Mouse (Mus musculus) MEL (cell line): ENCODE results near the gene Ghr. TPM values are rescaled to one million over a fixed set of nuclear protein-coding genes. Genes with fewer than 3 reads are reported as not detected.

ENCODE experiments used
- DNase-seq: peaks from one replicate; pipeline ENCODE4 v3.0.0; 2011; ENCODE audit warnings: low read depth, low spot score
- H3K27ac ChIP-seq: 2 replicates; pipeline ENCODE4 v1.5.1; 2012; ENCODE audit warnings: low read depth, mild to moderate bottlenecking, control low read depth, low read length, moderate library complexity; ENCODE audit not compliant: control insufficient read depth
- H3K27me3 ChIP-seq, 2 experiments: fragments of 150-350 bp in 1 of 2; sonication (generic) in 1 of 2; 2 replicates each; pipeline ENCODE4 v1.6.1; 2012; ENCODE audit warnings: low read length in 2 of 2, mild to moderate bottlenecking in 2 of 2, improper control_type of control experiment in 1 of 2, moderate library complexity in 1 of 2; ENCODE audit not compliant: insufficient read depth in 2 of 2, control insufficient read depth in 1 of 2
- H3K36me3 ChIP-seq, 2 experiments: 2 replicates each; pipeline ENCODE4 v1.6.1; 2012 to 2014; ENCODE audit warnings: low read length in 2 of 2, improper control_type of control experiment in 1 of 2, inconsistent platforms in 1 of 2, mild to moderate bottlenecking in 1 of 2; ENCODE audit not compliant: insufficient read depth in 2 of 2, control insufficient read depth in 1 of 2
- H3K4me1 ChIP-seq, 2 experiments: fragments of 150-350 bp in 1 of 2; sonication (generic) in 1 of 2; 2 replicates each; pipeline ENCODE4 v1.6.1; 2012; ENCODE audit warnings: low read length in 2 of 2, improper control_type of control experiment in 1 of 2, mild to moderate bottlenecking in 1 of 2; ENCODE audit not compliant: insufficient read depth in 2 of 2, control insufficient read depth in 1 of 2
- H3K4me3 ChIP-seq, 2 experiments: fragments of 150-350 bp in 1 of 2; sonication (generic) in 1 of 2; 2 replicates each; pipeline ENCODE4 v1.5.1; 2012; ENCODE audit warnings: low read depth in 2 of 2, low read length in 2 of 2, mild to moderate bottlenecking in 2 of 2, moderate library complexity in 2 of 2, control low read depth in 1 of 2, improper control_type of control experiment in 1 of 2; ENCODE audit not compliant: control insufficient read depth in 1 of 2, insufficient read depth in 1 of 2
- H3K79me2 ChIP-seq: 2 replicates; pipeline ENCODE4 v1.6.1; 2012; ENCODE audit warnings: mild to moderate bottlenecking, low read length, moderate library complexity; ENCODE audit not compliant: control insufficient read depth, poor library complexity, insufficient read depth
- H3K9ac ChIP-seq: 2 replicates; pipeline ENCODE4 v1.6.1; 2012; ENCODE audit warnings: low read depth, mild to moderate bottlenecking, control low read depth, low read length, moderate library complexity; ENCODE audit not compliant: control insufficient read depth, poor library complexity, severe bottlenecking
- H3K9me3 ChIP-seq: fragments of 150-350 bp; sonication (generic); replicated peaks from 2 replicates; pipeline ENCODE4 v1.6.1; 2012; ENCODE audit warnings: mild to moderate bottlenecking, low read length, improper control_type of control experiment, moderate library complexity; ENCODE audit not compliant: insufficient read depth
- CHD1 ChIP-seq: IDR thresholded peaks from 2 replicates; pipeline ENCODE4 v1.6.1; 2012; ENCODE audit warnings: low read depth, mild to moderate bottlenecking, inconsistent platforms, low read length, improper control_type of control experiment
- CHD2 ChIP-seq: IDR thresholded peaks from 2 replicates; pipeline ENCODE4 v1.6.1; 2011; ENCODE audit warnings: low read length, improper control_type of control experiment
- CTCF ChIP-seq, 3 experiments: IDR thresholded peaks in 2 of 3; conservative IDR thresholded peaks in 1 of 3; 2 replicates each; pipeline ENCODE4 v1.5.1; 2011 to 2012; ENCODE audit warnings: low read length in 3 of 3, low read depth in 2 of 3, mild to moderate bottlenecking in 2 of 3, improper control_type of control experiment in 1 of 3, inconsistent platforms in 1 of 3, mixed read lengths in 1 of 3, moderate library complexity in 1 of 3; ENCODE audit not compliant: control insufficient read depth in 1 of 3, insufficient read depth in 1 of 3, poor library complexity in 1 of 3, severe bottlenecking in 1 of 3
- E2F4 ChIP-seq: IDR thresholded peaks from 2 replicates; pipeline ENCODE4 v1.6.1; 2011; ENCODE audit warnings: low read depth, low read length, improper control_type of control experiment, borderline replicate concordance
- ELF1 ChIP-seq: IDR thresholded peaks from 2 replicates; pipeline ENCODE4 v1.6.1; 2014; ENCODE audit warnings: low read depth, mild to moderate bottlenecking, inconsistent platforms, low read length, improper control_type of control experiment, moderate library complexity
- HCFC1 ChIP-seq: IDR thresholded peaks from 2 replicates; pipeline ENCODE4 v1.6.1; 2012; ENCODE audit warnings: low read depth, mild to moderate bottlenecking, inconsistent platforms, low read length, improper control_type of control experiment, moderate library complexity
- KAT2A ChIP-seq: conservative IDR thresholded peaks from 2 replicates; pipeline ENCODE4 v1.6.1; 2012; ENCODE audit warnings: low read depth, low read length, improper control_type of control experiment, inconsistent platforms
- MAFK ChIP-seq: IDR thresholded peaks from 2 replicates; pipeline ENCODE4 v1.6.1; 2011; ENCODE audit warnings: low read depth, mild to moderate bottlenecking, low read length, improper control_type of control experiment, borderline replicate concordance
- MAX ChIP-seq: IDR thresholded peaks from 2 replicates; pipeline ENCODE4 v1.6.1; 2011; ENCODE audit warnings: low read length, improper control_type of control experiment
- MAZ ChIP-seq: IDR thresholded peaks from 2 replicates; pipeline ENCODE4 v1.6.1; 2012; ENCODE audit warnings: low read depth, mild to moderate bottlenecking, inconsistent platforms, low read length, improper control_type of control experiment
- MXI1 ChIP-seq: IDR thresholded peaks from 2 replicates; pipeline ENCODE4 v1.6.1; 2011; ENCODE audit warnings: mild to moderate bottlenecking, low read depth, low read length, improper control_type of control experiment
- MYB ChIP-seq: IDR thresholded peaks from 2 replicates; pipeline ENCODE4 v1.6.1; 2011; ENCODE audit warnings: mild to moderate bottlenecking, low read depth, low read length, improper control_type of control experiment
- NRF1 ChIP-seq: IDR thresholded peaks from 2 replicates; pipeline ENCODE4 v1.6.1; 2014; ENCODE audit warnings: low read depth, mild to moderate bottlenecking, inconsistent platforms, low read length, improper control_type of control experiment, moderate library complexity; ENCODE audit not compliant: poor library complexity, insufficient read depth, severe bottlenecking
- POLR2AphosphoS5 ChIP-seq: IDR thresholded peaks from 2 replicates; pipeline ENCODE4 v1.6.1; 2012; ENCODE audit warnings: low read depth, borderline replicate concordance, mild to moderate bottlenecking, inconsistent platforms, low read length, moderate library complexity, mixed read lengths
- RAD21 ChIP-seq: IDR thresholded peaks from 2 replicates; pipeline ENCODE4 v1.6.1; 2011; ENCODE audit warnings: mild to moderate bottlenecking, low read depth, low read length, improper control_type of control experiment
- SIN3A ChIP-seq: IDR thresholded peaks from 2 replicates; pipeline ENCODE4 v1.6.1; 2012; ENCODE audit warnings: low read length, improper control_type of control experiment, inconsistent platforms
- SMC3 ChIP-seq: IDR thresholded peaks from 2 replicates; pipeline ENCODE4 v1.6.1; 2011; ENCODE audit warnings: low read depth, low read length, improper control_type of control experiment
- TAL1 ChIP-seq: IDR thresholded peaks from 2 replicates; pipeline ENCODE4 v1.6.1; 2012; ENCODE audit warnings: mild to moderate bottlenecking, inconsistent platforms, low read length, moderate library complexity, mixed read lengths
- TCF12 ChIP-seq: IDR thresholded peaks from 2 replicates; pipeline ENCODE4 v1.6.1; 2014; ENCODE audit warnings: low read depth, mild to moderate bottlenecking, inconsistent platforms, low read length, improper control_type of control experiment, moderate library complexity
- USF1 ChIP-seq: IDR thresholded peaks from 2 replicates; pipeline ENCODE4 v1.6.1; 2014; ENCODE audit warnings: low read depth, mild to moderate bottlenecking, inconsistent platforms, low read length, improper control_type of control experiment, moderate library complexity
- ZC3H11A ChIP-seq: IDR thresholded peaks from 2 replicates; pipeline ENCODE4 v1.6.1; 2012; ENCODE audit warnings: low read depth, mild to moderate bottlenecking, inconsistent platforms, low read length, improper control_type of control experiment
- ZKSCAN1 ChIP-seq: IDR thresholded peaks from 2 replicates; pipeline ENCODE4 v1.6.1; 2012; ENCODE audit warnings: low read depth, mild to moderate bottlenecking, inconsistent platforms, low read length, improper control_type of control experiment, moderate library complexity
- ZMIZ1 ChIP-seq: IDR thresholded peaks from 2 replicates; pipeline ENCODE4 v1.6.1; 2012; ENCODE audit warnings: low read depth, mild to moderate bottlenecking, inconsistent platforms, low read length, improper control_type of control experiment, moderate library complexity
- polyA plus RNA-seq, 2 experiments: library from polyadenylated mRNA; stranded (reverse) in 1 of 2; unstranded in 1 of 2; fragments of >175 nt in 1 of 2; fragments of >200 nt in 1 of 2; gene quantifications; 2 replicates each; pipeline versions ENCODE4 v1.2.1 to v1.2.4; 2012; ENCODE audit warnings: low replicate concordance in 2 of 2, low read depth in 1 of 2; ENCODE audit not compliant: insufficient read length in 2 of 2, insufficient read depth in 1 of 2, missing spikeins in 1 of 2
- total RNA-seq: library from RNA; depleted of rRNA; stranded (reverse); fragments of 300-350 nt; gene quantifications from 2 replicates; pipeline ENCODE4 v1.2.3, GENCODE M21; 2012; rRNA removed

The Ghr gene
- total RNA-seq, result not detected in 2 replicates
- polyA plus RNA-seq, result under 1 TPM in 1 of 2 experiments, not detected in 1; 0.07 TPM

DNA sequence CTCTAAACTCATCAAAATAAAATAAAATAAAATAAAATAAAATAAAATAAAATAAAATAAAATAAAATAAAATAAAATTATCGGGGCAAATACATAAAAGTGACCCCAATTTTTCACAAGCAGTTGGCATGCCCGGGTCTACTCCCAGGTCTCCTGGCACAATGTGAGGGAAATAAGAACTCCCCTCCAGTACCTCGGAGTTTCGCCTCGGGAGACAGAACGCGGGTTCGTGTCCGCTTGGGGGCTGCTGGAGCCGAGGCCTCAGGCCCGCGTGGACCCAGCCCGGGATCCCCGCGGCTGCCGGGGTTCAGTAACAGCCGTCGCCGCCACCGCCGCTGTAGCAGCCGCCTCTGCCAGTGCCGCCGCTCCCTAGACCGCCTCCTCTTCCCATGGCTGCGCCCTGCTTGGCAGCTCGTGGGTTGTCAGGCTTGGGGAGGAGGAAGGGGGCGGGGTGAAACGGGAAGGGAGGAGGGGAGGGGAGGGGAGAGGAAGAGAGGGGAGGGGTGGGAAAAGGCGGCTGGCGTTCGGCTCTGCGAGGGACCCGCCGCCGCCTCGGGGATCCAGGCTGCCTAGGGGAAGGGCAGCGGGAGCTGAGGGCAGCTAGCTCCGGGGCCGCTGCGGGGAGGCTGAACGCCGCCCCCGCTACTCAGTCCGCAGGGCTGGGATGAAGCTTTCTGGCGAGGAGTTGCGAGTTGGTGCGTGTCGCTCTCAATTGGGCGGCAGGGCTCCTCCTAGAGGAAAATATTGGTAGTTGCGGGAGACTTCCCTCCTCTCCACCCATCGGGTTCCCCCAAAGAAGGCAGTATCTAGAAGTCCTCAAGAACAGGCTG, at the start of gene Ghr:
Gene Ghr, minus strand, starts transcription at position 686 of the 830 bp plus-strand sequence.
- no peaks in the 10 kb centered on the region for H3K9me3 ChIP-seq
- DNase-seq, result peak; percentile 9
- no peak within 1 kb of the TSS for H3K4me3 ChIP-seq
- H3K4me1 ChIP-seq, result no peaks in the 10 kb centered on the region
- H3K27me3 ChIP-seq, result no peaks in the 10 kb centered on the region
- no peaks in the 10 kb centered on the region for H3K36me3 ChIP-seq
- H3K9ac ChIP-seq, result no peak within 1 kb of the TSS
- no peaks in the 10 kb centered on the region for H3K79me2 ChIP-seq
- no peak within 1 kb of the TSS for H3K27ac ChIP-seq
- no peak for TF ChIP-seq NRF1
- no peak for TF ChIP-seq USF1
- TF ChIP-seq TCF12, result no peak
- TF ChIP-seq MAX, result no peak
- TF ChIP-seq CHD2, result no peak
- no peak for TF ChIP-seq CHD1
- no peak for TF ChIP-seq KAT2A
- no peak for TF ChIP-seq MAFK
- TF ChIP-seq E2F4, result no peak
- no peak for TF ChIP-seq MYB
- no peak for TF ChIP-seq ZMIZ1
- no peak for TF ChIP-seq ELF1
- no peak for TF ChIP-seq MXI1
- no peak for TF ChIP-seq ZC3H11A
- TF ChIP-seq CTCF (IDR thresholded peaks at IDR 0.05 in 2 of 3, conservative IDR thresholded peaks at IDR 0.05 in 1 of 3; ENCODE audit: control insufficient read depth in 1 of 3, insufficient read depth in 1 of 3, low read depth in 2 of 3, low read length in 3 of 3, poor library complexity in 1 of 3, severe bottlenecking in 1 of 3), result no peak
- no peak for TF ChIP-seq SIN3A
- no peak for TF ChIP-seq ZKSCAN1
- TF ChIP-seq TAL1, result no peak
- no peak for TF ChIP-seq RAD21
- no peak for TF ChIP-seq MAZ

- H3K4me3 ChIP-seq, result no peak overlapping the region
- no peak overlapping the region for H3K9ac ChIP-seq
- H3K27ac ChIP-seq, result no peak overlapping the region
- H3K4me1 ChIP-seq, result no peaks in the 10 kb centered on the region
- TF ChIP-seq KAT2A (no peak), ELF1 (no peak), HCFC1 (no peak), SMC3 (no peak), TCF12 (no peak), POLR2AphosphoS5 (no peak)
- no peaks in the 10 kb centered on the region for H3K79me2 ChIP-seq
- no peaks in the 10 kb centered on the region for H3K9me3 ChIP-seq
- no peak for DNase-seq
- no peaks in the 10 kb centered on the region for H3K27me3 ChIP-seq
- no peaks in the 10 kb centered on the region for H3K36me3 ChIP-seq
These were observed 39.5 kb upstream of the Ghr start for GRCm38 (mm10) chr15:3622746-3623145.
